Mouse (Mus musculus): ENCODE measurements around the gene Aldh3b1. TPM values are rescaled to one million over a fixed set of nuclear protein-coding genes. Genes with fewer than 3 reads are reported as not detected.
A peak's percentile ranks its signal among the peaks of the same experiment; 100 is the strongest.
"Not testable (repeated sequence)": the region's sequence is repeated elsewhere in the genome, so short reads cannot be mapped to it uniquely, and the experiment has no call there.

Gene Aldh3b1
- 2.9 and 3.3 TPM in 2 replicates for total RNA-seq (2014; rRNA removed)
- polyA plus RNA-seq (2012; rRNA removed), result 1.9 and 4.0 TPM in 2 replicates

DNA sequence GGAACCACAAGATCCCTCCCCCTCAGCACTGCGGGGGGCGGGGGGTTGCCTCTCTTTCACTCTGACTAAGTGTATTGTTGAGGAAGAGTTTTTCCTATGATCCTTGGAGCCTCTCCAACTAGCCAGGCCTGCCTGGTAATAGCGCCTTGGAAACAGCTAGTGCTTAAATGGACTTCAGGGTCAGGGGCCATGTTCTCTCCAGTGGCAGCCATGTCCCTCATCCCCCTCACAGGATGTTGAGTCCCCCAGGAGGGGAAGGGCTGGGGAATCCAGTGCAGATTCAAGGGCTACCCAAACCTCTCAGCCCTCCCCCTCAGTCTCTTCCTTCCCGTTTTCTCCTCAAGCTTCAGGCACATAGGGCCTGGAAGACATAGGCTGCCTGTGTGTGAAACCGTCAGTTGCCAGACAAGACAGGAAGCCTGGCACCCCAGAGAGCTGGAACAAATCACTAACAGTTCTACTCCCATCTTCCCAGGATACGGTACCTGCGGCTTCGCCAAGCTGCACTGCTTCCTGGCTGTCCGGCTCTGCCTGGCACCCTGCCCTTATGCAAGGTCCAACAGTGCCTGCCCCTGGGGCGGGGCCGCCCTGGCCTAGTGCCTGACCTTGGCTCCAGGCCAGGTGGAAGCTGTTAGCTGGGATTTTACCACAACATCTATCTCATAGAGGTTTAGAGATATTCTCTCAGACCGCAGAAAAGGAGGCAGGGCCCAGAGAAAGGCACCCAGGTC is at the start of gene Aldh3b1:
Aldh3b1 (minus strand) TSS at position 598 of the 731 bp plus-strand sequence.
- peak within 1 kb of the TSS; percentile 9 for H3K27ac ChIP-seq (replicated peaks; ENCODE audit: insufficient read depth, low read depth, low read length)
- peaks cover 10% of the 10 kb centered on the region; the same call in 1 of the 2 replicates for H3K4me1 ChIP-seq (ENCODE audit: control insufficient read depth, insufficient read depth, low read length)
- DNase-seq (ENCODE audit: extremely low read depth, low read depth, low spot score), result peak; percentile 78
- peak within 1 kb of the TSS; percentile 7; the same call in 1 of the 2 replicates for H3K4me3 ChIP-seq (ENCODE audit: insufficient read depth, low read depth, low read length)
- WGBS, result 6% methylated on average over 12 of the region's 12 CpGs
- TF ChIP-seq POLR2A (IDR thresholded peaks at IDR 0.05; ENCODE audit: extremely low read depth, insufficient read depth, low read length), result no peak
- TF ChIP-seq CTCF (IDR thresholded peaks at IDR 0.05; ENCODE audit: low read depth, low read length), result no peak
- no peaks in the 10 kb centered on the region for H3K36me3 ChIP-seq (ENCODE audit: control insufficient read depth, insufficient read depth, low read length)
- no peak within 1 kb of the TSS for H3K9ac ChIP-seq (ENCODE audit: low read depth, low read length)
- no peaks in the 10 kb centered on the region for H3K79me2 ChIP-seq (ENCODE audit: control insufficient read depth, insufficient read depth, low read length)
- H3K27me3 ChIP-seq (ENCODE audit: control insufficient read depth, insufficient read depth, low read length), result no peaks in the 10 kb centered on the region

DNA sequence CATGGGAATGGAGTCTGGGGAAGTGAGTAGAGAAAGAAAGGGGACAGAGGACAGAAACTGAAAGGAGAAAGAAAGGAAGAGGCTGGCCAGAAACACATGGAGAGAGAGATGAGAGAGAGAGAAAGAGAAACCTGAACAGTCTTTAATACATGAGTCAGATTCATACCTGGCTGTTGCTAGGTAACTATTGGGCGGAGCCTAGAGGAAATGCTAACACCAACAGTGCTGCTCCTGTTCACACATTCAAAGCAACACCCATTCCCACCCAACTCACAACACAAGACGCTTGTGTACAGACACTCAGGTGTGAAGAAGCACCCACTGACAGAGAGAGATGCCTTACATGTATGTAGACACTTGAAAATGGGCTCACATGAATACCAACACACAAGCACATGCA is 46.3 kb upstream of the Aldh3b1 start:
- Histone ChIP-seq H3K27me3 (ENCODE audit: control insufficient read depth, insufficient read depth, low read length) (no peaks in the 10 kb centered on the region), H3K27ac (replicated peaks; ENCODE audit: insufficient read depth, low read depth, low read length) (no peak overlapping the region), H3K79me2 (ENCODE audit: control insufficient read depth, insufficient read depth, low read length) (no peaks in the 10 kb centered on the region), H3K4me1 (ENCODE audit: control insufficient read depth, insufficient read depth, low read length) (no peaks in the 10 kb centered on the region), H3K9ac (ENCODE audit: low read depth, low read length) (no peak overlapping the region), H3K4me3 (ENCODE audit: insufficient read depth, low read depth, low read length) (no peak overlapping the region), H3K36me3 (ENCODE audit: control insufficient read depth, insufficient read depth, low read length) (no peaks in the 10 kb centered on the region)
- TF ChIP-seq POLR2A (IDR thresholded peaks at IDR 0.05; ENCODE audit: extremely low read depth, insufficient read depth, low read length) (no peak), CTCF (IDR thresholded peaks at IDR 0.05; ENCODE audit: low read depth, low read length) (no peak)
- DNase-seq (ENCODE audit: extremely low read depth, low read depth, low spot score), result no peak
- 90% methylated on average over 2 of the region's 2 CpGs for WGBS

DNA sequence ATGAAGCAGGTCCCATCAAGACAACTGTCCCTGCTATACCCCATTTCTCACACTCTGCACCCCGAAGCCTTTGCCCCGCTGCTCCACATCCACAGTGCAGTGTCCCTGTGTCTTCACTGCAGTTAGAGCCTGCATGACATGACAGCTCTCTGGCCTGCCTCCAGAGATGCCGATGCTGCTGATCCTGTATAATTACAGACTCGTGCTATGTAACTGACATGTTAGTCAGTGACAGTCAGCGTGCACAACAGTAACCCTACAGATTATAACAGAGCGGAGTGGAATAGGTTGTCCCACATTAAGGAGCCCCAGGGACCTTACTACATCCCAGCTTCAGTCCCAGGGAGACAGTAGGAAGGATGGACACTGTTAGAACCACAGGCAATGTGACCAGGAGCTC is 45.0 kb upstream of the Aldh3b1 start:
- 91% methylated on average over 6 of the region's 6 CpGs for WGBS
- H3K9ac ChIP-seq (ENCODE audit: low read depth, low read length); H3K27me3 ChIP-seq (ENCODE audit: control insufficient read depth, insufficient read depth, low read length); H3K36me3 ChIP-seq (ENCODE audit: control insufficient read depth, insufficient read depth, low read length); DNase-seq (ENCODE audit: extremely low read depth, low read depth, low spot score); H3K4me1 ChIP-seq (ENCODE audit: control insufficient read depth, insufficient read depth, low read length); H3K27ac ChIP-seq (replicated peaks; ENCODE audit: insufficient read depth, low read depth, low read length); H3K79me2 ChIP-seq (ENCODE audit: control insufficient read depth, insufficient read depth, low read length); H3K4me3 ChIP-seq (ENCODE audit: insufficient read depth, low read depth, low read length): not testable (repeated sequence)

DNA sequence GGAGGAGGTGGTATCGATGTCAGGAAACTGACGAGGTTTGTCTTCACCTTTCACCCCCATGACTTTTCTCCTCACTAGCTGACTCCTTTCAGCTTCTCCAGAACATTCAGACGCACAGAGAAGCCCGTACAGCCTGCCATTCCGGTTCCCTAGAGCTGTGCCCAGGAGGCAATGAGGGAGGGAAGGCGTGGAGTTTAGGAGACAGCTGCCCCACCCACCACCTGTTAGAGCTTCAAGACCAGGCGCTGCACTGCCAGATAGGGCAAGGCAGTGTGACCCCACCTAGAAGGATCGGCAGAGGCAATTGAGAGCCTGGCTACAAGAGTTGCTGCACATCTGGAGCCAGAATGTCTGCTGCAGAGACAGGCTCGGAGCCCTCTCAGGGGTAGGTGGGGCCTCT is 42.6 kb upstream of the Aldh3b1 start, which contains the start of gene Aldh3b2:
Aldh3b2 (plus strand) TSS at position 100 of the 400 bp plus-strand sequence.
- Histone ChIP-seq H3K27ac (replicated peaks; ENCODE audit: insufficient read depth, low read depth, low read length) (no peak within 1 kb of the TSS), H3K36me3 (ENCODE audit: control insufficient read depth, insufficient read depth, low read length) (no peaks in the 10 kb centered on the region), H3K4me1 (ENCODE audit: control insufficient read depth, insufficient read depth, low read length) (no peaks in the 10 kb centered on the region), H3K4me3 (ENCODE audit: insufficient read depth, low read depth, low read length) (no peak within 1 kb of the TSS), H3K27me3 (ENCODE audit: control insufficient read depth, insufficient read depth, low read length) (no peaks in the 10 kb centered on the region), H3K79me2 (ENCODE audit: control insufficient read depth, insufficient read depth, low read length) (no peaks in the 10 kb centered on the region), H3K9ac (ENCODE audit: low read depth, low read length) (no peak within 1 kb of the TSS)
- DNase-seq (ENCODE audit: extremely low read depth, low read depth, low spot score), result no peak
- 80% methylated on average over 9 of the region's 9 CpGs for WGBS
- TF ChIP-seq CTCF (IDR thresholded peaks at IDR 0.05; ENCODE audit: low read depth, low read length) (no peak), POLR2A (IDR thresholded peaks at IDR 0.05; ENCODE audit: extremely low read depth, insufficient read depth, low read length) (no peak)

DNA sequence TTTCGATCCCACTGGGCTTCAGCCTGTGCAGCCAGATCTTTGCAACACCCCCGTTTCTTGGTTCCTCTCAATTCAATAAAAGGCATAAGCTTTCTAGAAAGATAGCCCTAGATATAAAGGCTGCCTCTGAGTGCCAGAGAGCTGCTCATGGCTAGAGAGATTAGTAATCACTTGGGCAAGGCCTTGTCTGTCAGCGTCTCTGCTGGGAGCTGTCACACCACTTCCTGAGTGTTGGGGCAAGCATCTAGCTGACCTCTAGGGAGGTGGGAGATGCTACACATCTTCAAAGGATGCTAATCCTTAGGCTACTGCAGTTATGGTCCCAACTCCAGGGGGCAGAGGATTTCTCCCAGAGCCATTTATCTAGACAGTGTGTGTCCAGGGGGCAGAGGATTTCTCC is 37.6 kb upstream of the Aldh3b1 start:
- H3K27ac ChIP-seq (replicated peaks; ENCODE audit: insufficient read depth, low read depth, low read length), result no peak overlapping the region
- no peaks in the 10 kb centered on the region for H3K27me3 ChIP-seq (ENCODE audit: control insufficient read depth, insufficient read depth, low read length)
- no peak overlapping the region for H3K9ac ChIP-seq (ENCODE audit: low read depth, low read length)
- DNase-seq (ENCODE audit: extremely low read depth, low read depth, low spot score), result no peak
- WGBS, result 88% methylated on average over 3 of the region's 3 CpGs
- H3K36me3 ChIP-seq (ENCODE audit: control insufficient read depth, insufficient read depth, low read length), result no peaks in the 10 kb centered on the region
- H3K79me2 ChIP-seq (ENCODE audit: control insufficient read depth, insufficient read depth, low read length), result no peaks in the 10 kb centered on the region
- TF ChIP-seq POLR2A (IDR thresholded peaks at IDR 0.05; ENCODE audit: extremely low read depth, insufficient read depth, low read length) (no peak), CTCF (IDR thresholded peaks at IDR 0.05; ENCODE audit: low read depth, low read length) (no peak)
- no peaks in the 10 kb centered on the region for H3K4me1 ChIP-seq (ENCODE audit: control insufficient read depth, insufficient read depth, low read length)
- H3K4me3 ChIP-seq (ENCODE audit: insufficient read depth, low read depth, low read length), result no peak overlapping the region

DNA sequence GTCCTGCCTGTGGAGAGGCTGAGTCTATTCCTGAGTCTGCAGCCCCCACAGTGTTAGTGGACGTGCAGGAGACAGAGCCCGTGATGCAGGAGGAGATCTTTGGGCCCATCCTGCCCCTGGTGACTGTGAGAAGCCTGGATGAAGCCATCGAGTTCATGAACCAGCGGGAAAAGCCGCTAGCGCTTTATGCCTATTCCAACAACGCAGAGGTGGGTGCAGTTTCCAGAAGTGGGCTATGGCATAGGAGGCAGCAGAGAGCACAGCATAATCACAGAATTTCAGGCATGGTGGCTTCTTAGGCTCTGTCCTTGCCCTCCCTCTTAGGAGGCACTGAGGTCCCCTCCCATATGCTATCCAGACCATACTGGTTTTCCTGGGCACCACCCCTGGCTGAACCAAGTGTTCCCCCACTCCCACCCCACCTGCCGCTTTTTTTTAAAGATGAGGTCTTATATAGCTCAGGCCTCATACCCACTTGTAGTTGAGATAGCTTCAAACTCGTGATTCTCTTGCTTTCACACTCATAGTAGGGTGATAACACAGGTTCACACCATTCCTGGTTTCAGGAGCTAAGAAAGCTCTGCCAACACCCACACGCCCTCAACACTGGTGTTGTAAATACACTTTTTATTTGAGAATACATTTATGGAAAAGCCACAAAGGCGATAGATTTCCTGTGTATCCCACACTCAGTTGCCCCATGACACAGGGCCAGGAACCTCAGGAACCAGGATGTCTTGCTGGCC is 36.9 kb upstream of the Aldh3b1 start:
- DNase-seq (ENCODE audit: extremely low read depth, low read depth, low spot score), result no peak
- H3K79me2 ChIP-seq (ENCODE audit: control insufficient read depth, insufficient read depth, low read length), result no peaks in the 10 kb centered on the region
- 80% methylated on average over 11 of the region's 11 CpGs for WGBS
- no peaks in the 10 kb centered on the region for H3K4me1 ChIP-seq (ENCODE audit: control insufficient read depth, insufficient read depth, low read length)
- H3K27ac ChIP-seq (replicated peaks; ENCODE audit: insufficient read depth, low read depth, low read length), result no peak overlapping the region
- TF ChIP-seq POLR2A (IDR thresholded peaks at IDR 0.05; ENCODE audit: extremely low read depth, insufficient read depth, low read length) (no peak), CTCF (IDR thresholded peaks at IDR 0.05; ENCODE audit: low read depth, low read length) (no peak)
- H3K4me3 ChIP-seq (ENCODE audit: insufficient read depth, low read depth, low read length), result no peak overlapping the region
- H3K9ac ChIP-seq (ENCODE audit: low read depth, low read length), result no peak overlapping the region
- H3K36me3 ChIP-seq (ENCODE audit: control insufficient read depth, insufficient read depth, low read length), result no peaks in the 10 kb centered on the region
- no peaks in the 10 kb centered on the region for H3K27me3 ChIP-seq (ENCODE audit: control insufficient read depth, insufficient read depth, low read length)
